Mouse (Mus musculus): ENCODE results near the gene Creg1. TPM values are rescaled to one million over a fixed set of nuclear protein-coding genes. Genes with fewer than 3 reads are reported as not detected.
"Not testable (repeated sequence)": the region's sequence is repeated elsewhere in the genome, so short reads cannot be mapped to it uniquely, and the experiment has no call there.

The Creg1 gene
- polyA plus RNA-seq, 1 experiment from 2014 or later = 69.9 TPM

DNA sequence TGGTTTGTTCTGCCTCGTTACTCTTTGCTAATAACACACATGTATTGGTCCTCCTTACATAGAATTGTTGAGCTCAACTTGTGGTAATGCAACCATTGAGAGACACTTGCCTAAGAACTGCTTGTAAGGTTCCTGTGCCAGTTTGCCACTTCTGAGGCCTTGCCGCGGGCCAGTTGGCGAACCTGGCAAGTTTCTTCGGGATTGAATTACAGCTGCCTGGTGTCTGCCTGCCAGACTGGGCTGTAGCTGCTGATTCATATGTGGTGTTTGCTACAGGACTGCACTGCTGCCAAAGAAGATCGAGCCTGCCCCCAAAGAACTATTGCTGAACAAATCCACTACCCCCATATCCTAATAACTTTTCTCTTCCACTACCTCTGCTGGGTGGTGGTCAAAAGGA is 9.3 kb upstream of the Creg1 start:
- WGBS = 88% methylated on average over 6 of the region's 6 CpGs
- peaks cover 21% of the 10 kb centered on the region for H3K4me1 ChIP-seq (replicated peaks)
- no peaks in the 10 kb centered on the region for H3K9me3 ChIP-seq (replicated peaks)
- ATAC-seq (replicated peaks; ENCODE audit: insufficient number of reproducible peaks, insufficient read depth, low FRiP score, low read depth) = no peak
- no peak overlapping the region for H3K9ac ChIP-seq
- no peak overlapping the region for H3K4me2 ChIP-seq
- H3K27ac ChIP-seq = no peak overlapping the region
- no peak overlapping the region for H3K4me3 ChIP-seq
- no peaks in the 10 kb centered on the region for H3K36me3 ChIP-seq
- H3K27me3 ChIP-seq = no peaks in the 10 kb centered on the region

DNA sequence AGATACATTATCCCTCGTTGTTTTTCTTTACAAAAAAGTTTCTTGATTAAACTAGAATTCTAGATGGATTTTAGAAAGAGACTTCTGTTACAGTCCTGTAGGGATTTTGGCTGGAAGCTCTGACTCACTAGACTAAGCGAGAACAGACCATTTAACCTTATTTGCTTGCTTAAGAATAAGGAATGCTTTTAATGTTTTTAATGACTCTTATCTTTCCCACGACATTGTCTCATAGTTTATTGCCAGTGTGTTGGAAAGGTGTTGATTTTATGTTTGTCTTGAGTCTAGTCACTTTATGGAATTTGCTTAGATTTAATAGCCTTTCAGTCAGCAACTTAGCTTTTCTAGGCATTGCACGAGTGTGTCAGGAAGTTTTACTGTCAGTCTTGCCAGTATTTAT is 8.4 kb upstream of the Creg1 start:
- Histone ChIP-seq H3K4me2 (no peak overlapping the region), H3K27ac (no peak overlapping the region), H3K9me3 (replicated peaks) (no peaks in the 10 kb centered on the region), H3K36me3 (no peaks in the 10 kb centered on the region), H3K9ac (no peak overlapping the region), H3K4me3 (no peak overlapping the region), H3K4me1 (replicated peaks) (peaks cover 19% of the 10 kb centered on the region), H3K27me3 (no peaks in the 10 kb centered on the region)
- WGBS = 34% methylated on average over 4 of the region's 4 CpGs
- ATAC-seq (replicated peaks; ENCODE audit: insufficient number of reproducible peaks, insufficient read depth, low FRiP score, low read depth) = no peak

DNA sequence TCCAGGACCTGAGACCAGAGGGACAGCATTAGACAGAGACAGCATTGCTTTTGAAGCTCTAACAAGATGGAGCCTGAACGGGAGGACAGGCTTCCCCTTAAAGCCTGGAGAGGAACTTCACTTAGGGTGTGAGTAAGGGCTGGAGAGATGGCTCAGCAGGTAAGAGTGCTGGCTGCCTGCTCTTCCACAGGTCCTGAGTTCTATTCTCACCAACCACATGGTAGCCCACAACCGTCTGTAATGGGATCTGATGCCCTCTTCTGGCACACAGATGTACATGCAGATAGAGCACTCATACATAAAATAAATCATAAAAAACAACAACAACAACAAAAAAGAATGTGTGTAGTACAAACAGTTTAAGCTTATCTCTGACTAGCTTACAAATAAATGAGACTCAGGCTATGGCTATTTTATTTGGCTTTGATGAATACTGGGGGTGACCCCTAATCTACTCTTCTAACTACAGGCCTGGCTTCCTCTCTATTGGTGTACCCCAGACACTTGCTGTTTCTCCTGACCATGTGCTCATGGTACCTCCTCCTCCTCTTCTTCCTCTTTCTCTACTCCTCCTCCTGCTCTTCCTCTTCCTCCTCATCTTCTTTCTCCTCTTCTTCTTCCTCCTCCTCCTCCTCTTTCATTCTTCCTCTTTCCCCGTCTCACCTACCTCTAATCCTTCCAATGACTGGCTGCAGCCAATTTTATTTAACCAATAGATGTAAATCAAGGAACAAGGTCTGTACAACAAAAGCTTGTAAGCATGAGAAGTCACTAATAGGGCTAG is 1.8 kb upstream of the Creg1 start:
- WGBS = 84% methylated on average over 3 of the region's 3 CpGs
- H3K27me3 ChIP-seq = no peaks in the 10 kb centered on the region
- ATAC-seq (replicated peaks; ENCODE audit: insufficient number of reproducible peaks, insufficient read depth, low FRiP score, low read depth) = no peak
- H3K9me3 ChIP-seq (replicated peaks) = no peaks in the 10 kb centered on the region
- H3K4me2 ChIP-seq = no peak overlapping the region
- no peak overlapping the region for H3K9ac ChIP-seq
- H3K36me3 ChIP-seq = no peaks in the 10 kb centered on the region
- no peak overlapping the region for H3K27ac ChIP-seq
- no peak overlapping the region for H3K4me3 ChIP-seq
- peaks cover 21% of the 10 kb centered on the region for H3K4me1 ChIP-seq (replicated peaks)

DNA sequence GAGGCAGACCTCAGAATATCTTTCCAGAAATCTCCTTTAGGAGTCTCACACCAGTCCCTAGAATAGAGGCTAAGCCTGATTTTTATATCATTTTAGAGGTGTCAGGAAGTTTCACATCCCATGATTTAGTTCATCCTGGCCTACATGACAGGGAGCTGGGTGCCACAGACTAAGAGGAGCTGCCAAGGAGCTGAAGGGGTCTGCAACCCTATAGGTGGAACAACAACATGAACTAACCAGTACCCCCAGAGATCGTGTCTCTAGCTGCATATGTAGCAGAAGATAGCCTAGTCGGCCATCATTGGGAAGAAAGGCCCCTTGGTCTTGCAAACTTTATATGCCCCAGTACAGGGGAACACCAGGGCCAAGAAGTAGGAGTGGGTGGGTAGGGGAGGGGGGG is 1.0 kb upstream of the Creg1 start:
- H3K4me2 ChIP-seq = peak overlapping the region; percentile 89; the same call in 1 of the 2 replicates
- not testable (repeated sequence) for H3K27ac ChIP-seq

DNA sequence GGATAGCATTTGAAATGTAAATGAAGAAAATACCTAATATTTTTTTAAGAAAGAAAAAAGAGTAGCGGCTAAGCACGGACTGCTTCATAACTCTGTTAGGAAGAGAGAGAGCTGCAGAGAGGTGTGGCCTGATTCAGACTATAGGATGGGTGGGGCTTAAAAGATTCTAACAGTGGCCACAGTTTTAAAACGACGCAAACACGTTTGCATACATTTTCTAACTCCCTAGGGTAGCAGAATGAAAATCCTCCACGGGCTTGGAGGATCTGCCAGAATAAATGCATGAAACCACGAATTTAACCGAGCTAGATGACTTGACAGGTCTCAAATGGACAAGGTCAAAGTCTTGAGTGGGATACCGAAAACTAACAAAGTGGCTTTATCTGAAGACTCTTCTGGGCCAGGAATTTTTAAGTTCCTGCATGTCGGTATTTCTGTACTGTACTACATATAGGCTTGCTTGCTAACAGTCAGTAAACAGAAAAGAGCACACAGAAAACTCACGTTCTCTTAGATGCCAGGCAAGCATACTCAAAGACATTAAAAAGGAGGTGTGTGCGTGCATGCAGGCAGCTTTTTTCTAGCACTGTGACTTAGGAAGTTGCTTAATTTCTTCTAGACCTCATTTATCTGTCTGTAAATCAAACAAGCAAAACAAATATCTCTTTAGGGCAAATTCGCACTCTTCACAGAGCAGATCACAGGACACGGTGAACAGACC is 472 bp upstream of the Creg1 start:
- Histone ChIP-seq H3K9me3 (replicated peaks) (no peaks in the 10 kb centered on the region), H3K36me3 (no peaks in the 10 kb centered on the region), H3K4me2 (peak overlapping the region; percentile 89), H3K4me1 (replicated peaks) (peaks cover 21% of the 10 kb centered on the region), H3K4me3 (peak overlapping the region; percentile 90), H3K9ac (no peak overlapping the region), H3K27me3 (no peaks in the 10 kb centered on the region), H3K27ac (peak overlapping the region; percentile 56; the same call in 1 of the 2 replicates)
- ATAC-seq (replicated peaks; ENCODE audit: insufficient number of reproducible peaks, insufficient read depth, low FRiP score, low read depth) = no peak
- 25% methylated on average over 14 of the region's 14 CpGs for whole genome bisulfite sequencing

More for the DNA sequence above, 1.0 kb upstream of the Creg1 start:
- H3K4me3 ChIP-seq; H3K9ac ChIP-seq; H3K27me3 ChIP-seq; ATAC-seq (replicated peaks; ENCODE audit: insufficient number of reproducible peaks, insufficient read depth, low FRiP score, low read depth); H3K9me3 ChIP-seq (replicated peaks); H3K36me3 ChIP-seq: not testable (repeated sequence)
- 62% methylated on average over 2 of the region's 2 CpGs for WGBS
- H3K4me1 ChIP-seq (replicated peaks) = peaks cover 21% of the 10 kb centered on the region

DNA sequence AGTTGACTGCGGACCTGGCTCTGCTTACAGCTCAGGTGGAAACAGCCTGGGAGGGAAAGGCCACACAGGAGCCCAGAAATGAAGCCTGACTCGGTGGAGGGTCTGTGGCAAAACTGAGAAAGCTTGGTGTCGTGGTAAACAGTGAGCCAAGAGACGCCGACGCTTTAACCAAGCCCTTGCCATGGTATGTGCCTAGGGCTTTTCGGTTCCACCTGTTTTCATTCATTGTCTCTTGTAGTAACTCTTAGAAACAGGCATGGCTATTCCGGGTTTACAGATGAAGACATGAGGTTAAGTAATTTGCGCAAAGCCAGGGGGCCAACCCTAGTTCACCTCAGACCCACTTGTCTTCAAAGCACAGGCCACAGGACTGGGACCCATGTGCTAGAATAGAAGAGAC is 1.0 kb downstream of the Creg1 start:
- no peaks in the 10 kb centered on the region for H3K36me3 ChIP-seq
- H3K9ac ChIP-seq = 0 out of 2 replicates have a peak overlapping the region, but pooled peaks have one; percentile 87
- H3K27me3 ChIP-seq = no peaks in the 10 kb centered on the region
- peak overlapping the region; percentile 89 for H3K4me2 ChIP-seq
- no peak overlapping the region for H3K27ac ChIP-seq
- H3K4me1 ChIP-seq (replicated peaks) = peaks cover 21% of the 10 kb centered on the region
- 58% methylated on average over 9 of the region's 9 CpGs for WGBS
- no peak for ATAC-seq (replicated peaks; ENCODE audit: insufficient number of reproducible peaks, insufficient read depth, low FRiP score, low read depth)
- H3K9me3 ChIP-seq (replicated peaks) = no peaks in the 10 kb centered on the region
- peak overlapping the region; percentile 90 for H3K4me3 ChIP-seq

DNA sequence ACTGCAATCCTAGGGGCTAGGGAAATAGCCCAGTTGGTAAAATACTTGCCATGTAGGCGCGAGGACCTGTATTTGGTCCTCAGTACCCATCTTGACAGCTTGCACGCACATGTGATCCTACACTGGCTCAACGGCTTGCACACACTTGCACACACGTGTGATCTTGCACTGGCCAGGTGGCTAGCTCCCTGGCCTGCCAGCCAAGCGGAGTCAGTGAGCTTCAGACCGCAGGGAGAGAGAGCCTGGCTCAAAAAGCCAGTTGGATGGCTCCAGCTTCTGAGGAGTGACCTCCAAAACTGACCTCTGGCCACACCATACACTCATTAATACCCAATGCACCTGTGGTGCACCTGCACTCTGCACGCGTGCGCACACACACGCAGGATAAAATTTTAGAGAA is 1.5 kb downstream of the Creg1 start:
- Histone ChIP-seq H3K36me3 (no peaks in the 10 kb centered on the region; the same call in 1 of the 2 replicates), H3K27me3 (no peaks in the 10 kb centered on the region), H3K27ac (no peak overlapping the region), H3K4me3 (peak overlapping the region; percentile 90), H3K4me2 (peak overlapping the region; percentile 89; the same call in 1 of the 2 replicates), H3K9ac (no peak overlapping the region), H3K9me3 (replicated peaks) (no peaks in the 10 kb centered on the region), H3K4me1 (replicated peaks) (peaks cover 22% of the 10 kb centered on the region)
- no peak for ATAC-seq (replicated peaks; ENCODE audit: insufficient number of reproducible peaks, insufficient read depth, low FRiP score, low read depth)
- 86% methylated on average over 11 of the region's 11 CpGs for WGBS

DNA sequence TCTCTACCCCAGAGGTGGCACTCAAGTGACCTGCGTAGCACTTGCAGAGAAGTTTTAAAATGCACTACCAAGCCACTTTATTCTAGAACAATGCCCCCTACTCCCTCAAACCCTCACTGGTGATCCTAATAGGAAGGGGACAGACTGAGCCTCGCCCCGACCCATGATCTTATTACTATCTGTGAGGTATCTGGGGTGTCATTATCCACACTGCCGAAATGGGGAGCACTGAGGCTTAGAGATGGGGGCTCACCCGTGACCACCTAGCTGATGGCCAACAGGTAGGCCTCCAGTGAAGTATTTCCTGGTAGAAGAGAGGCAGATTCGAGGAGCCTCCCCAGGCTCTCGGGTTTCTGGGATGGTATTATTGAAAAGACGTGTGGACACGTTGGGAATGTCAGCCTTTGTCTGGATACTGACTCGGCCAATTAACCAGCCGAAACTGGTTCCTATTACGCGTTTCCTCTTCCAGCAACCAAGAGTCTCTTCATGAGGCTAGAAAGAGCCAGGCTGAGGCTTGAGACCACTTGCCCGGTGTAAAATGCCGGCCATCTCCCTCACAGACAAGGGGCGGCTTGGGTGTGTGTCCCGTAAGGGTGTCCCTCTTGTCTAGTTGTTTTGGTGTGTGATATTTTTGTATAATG is 2.2 kb downstream of the Creg1 start:
- H3K4me1 ChIP-seq (replicated peaks) = peaks cover 24% of the 10 kb centered on the region
- H3K4me3 ChIP-seq = no peak overlapping the region
- WGBS = 83% methylated on average over 17 of the region's 17 CpGs
- no peak overlapping the region for H3K4me2 ChIP-seq
- H3K36me3 ChIP-seq = peaks cover 7% of the 10 kb centered on the region; the same call in 1 of the 2 replicates
- no peaks in the 10 kb centered on the region for H3K9me3 ChIP-seq (replicated peaks)
- no peak overlapping the region for H3K27ac ChIP-seq
- no peak for ATAC-seq (replicated peaks; ENCODE audit: insufficient number of reproducible peaks, insufficient read depth, low FRiP score, low read depth)
- no peak overlapping the region for H3K9ac ChIP-seq
- H3K27me3 ChIP-seq = no peaks in the 10 kb centered on the region

DNA sequence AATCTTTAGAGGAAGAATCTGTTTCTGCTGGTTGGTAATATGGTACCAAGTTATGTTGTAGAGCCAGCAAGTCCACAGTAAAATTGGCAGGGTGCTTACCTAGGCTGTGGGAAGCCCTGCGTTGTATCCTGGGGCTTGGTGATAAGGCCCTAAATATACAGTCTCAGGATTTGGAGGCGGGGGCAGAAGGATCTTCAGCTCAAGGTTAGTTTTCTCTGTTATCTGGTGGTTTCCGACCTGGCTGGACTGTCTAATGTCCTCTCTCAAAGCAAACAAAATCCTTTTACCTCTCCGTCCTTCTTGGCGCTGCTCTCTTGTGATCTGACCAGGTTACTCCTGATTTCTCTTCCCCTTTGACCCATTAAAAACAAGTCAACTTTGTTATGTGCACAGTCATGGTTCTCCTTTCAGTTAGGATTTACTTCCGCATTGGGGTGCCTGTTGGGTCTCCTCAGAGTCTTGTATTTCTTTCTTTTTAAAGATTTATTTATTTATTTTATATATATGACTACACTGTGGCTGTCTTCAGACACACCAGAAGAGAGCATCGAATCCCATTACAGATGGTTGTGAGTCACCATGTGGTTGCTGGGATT is 2.8 kb downstream of the Creg1 start:
- Histone ChIP-seq H3K4me2 (no peak overlapping the region), H3K9me3 (replicated peaks) (no peaks in the 10 kb centered on the region), H3K27me3 (no peaks in the 10 kb centered on the region), H3K9ac (no peak overlapping the region), H3K4me1 (replicated peaks) (peaks cover 29% of the 10 kb centered on the region), H3K27ac (no peak overlapping the region), H3K36me3 (peaks cover 11% of the 10 kb centered on the region; the same call in 1 of the 2 replicates), H3K4me3 (no peak overlapping the region)
- ATAC-seq (replicated peaks; ENCODE audit: insufficient number of reproducible peaks, insufficient read depth, low FRiP score, low read depth) = no peak
- WGBS = 70% methylated on average over 7 of the region's 7 CpGs

DNA sequence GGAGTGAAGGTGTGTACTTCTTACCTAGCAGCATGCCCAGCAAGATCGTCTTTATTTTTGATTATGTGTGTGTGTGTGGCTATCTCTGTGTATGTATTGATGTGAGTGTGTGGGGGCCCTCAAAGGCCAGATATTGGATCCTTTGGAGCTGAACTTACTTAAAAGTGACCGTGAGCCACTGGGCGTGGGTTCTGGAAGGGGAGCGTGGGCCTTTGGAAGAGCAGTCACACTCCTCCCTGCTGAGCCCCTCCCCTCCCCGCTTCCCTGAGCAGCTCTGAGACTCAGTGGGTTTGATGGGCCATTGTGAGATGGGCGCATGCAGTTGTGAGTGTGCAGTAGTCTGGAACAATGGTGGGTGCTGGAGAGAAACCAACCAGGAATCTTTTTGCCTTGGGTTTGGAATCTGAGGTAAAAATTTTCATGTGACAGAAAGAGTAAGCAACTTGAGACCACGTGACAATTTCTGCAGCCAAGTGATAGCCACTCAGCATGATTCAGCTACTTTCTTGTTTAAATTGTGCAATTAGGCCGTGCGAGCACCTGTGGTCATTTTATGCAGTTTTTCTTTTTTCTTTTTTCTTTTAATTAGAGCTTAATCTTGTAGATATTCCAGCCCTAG is 5.5 kb downstream of the Creg1 start:
- no peak overlapping the region for H3K4me2 ChIP-seq
- no peaks in the 10 kb centered on the region for H3K27me3 ChIP-seq
- ATAC-seq (replicated peaks; ENCODE audit: insufficient number of reproducible peaks, insufficient read depth, low FRiP score, low read depth) = no peak
- H3K9ac ChIP-seq = no peak overlapping the region
- peaks cover 15% of the 10 kb centered on the region; the same call in 1 of the 2 replicates for H3K36me3 ChIP-seq
- no peak overlapping the region for H3K4me3 ChIP-seq
- H3K9me3 ChIP-seq (replicated peaks) = no peaks in the 10 kb centered on the region
- no peak overlapping the region for H3K27ac ChIP-seq
- WGBS = 79% methylated on average over 9 of the region's 9 CpGs
- H3K4me1 ChIP-seq (replicated peaks) = peaks cover 33% of the 10 kb centered on the region

Data from heart, embryonic 15.5 days (tissue).